Mouse (Mus musculus): Measurements from ENCODE around the gene Crabp1.

GRCm38 (mm10) chr9:54764091-54764490 is 457 bp upstream of the Crabp1 start:
- TF ChIP-seq CTCF (IDR thresholded peaks at IDR 0.05; ENCODE audit: low read depth) (no peak), EP300 (IDR thresholded peaks at IDR 0.05; ENCODE audit: low read depth) (no peak)
